Mouse (Mus musculus): ENCODE data around the gene Gm17409. TPM values are rescaled to one million over a fixed set of nuclear protein-coding genes. Genes with fewer than 3 reads are reported as not detected.

Gene Gm17409
- polyA plus RNA-seq, 1 experiment from 2014 or later, result not detected

GRCm38 (mm10) chr2:58513212-58513611 is 43.3 kb downstream of the Gm17409 start:
- Histone ChIP-seq H3K4me3 (ENCODE audit: low read depth, low read length) (no peak overlapping the region), H3K27me3 (ENCODE audit: control insufficient read depth, insufficient read depth, low read length) (no peaks in the 10 kb centered on the region), H3K27ac (ENCODE audit: low read depth, low read length) (no peak overlapping the region), H3K4me1 (replicated peaks; ENCODE audit: control insufficient read depth, insufficient read depth, low read length) (no peaks in the 10 kb centered on the region), H3K9me3 (ENCODE audit: control insufficient read depth, low read length) (no peaks in the 10 kb centered on the region), H3K4me2 (ENCODE audit: low read depth, low read length, severe bottlenecking) (no peak overlapping the region), H3K36me3 (ENCODE audit: control insufficient read depth, insufficient read depth, low read length) (no peaks in the 10 kb centered on the region), H3K9ac (ENCODE audit: low read length) (no peak overlapping the region)
- ATAC-seq (replicated peaks; ENCODE audit: low FRiP score) (no peak), DNase-seq (ENCODE audit: low spot score) (peak; percentile 35)
- 81% methylated on average over 3 of the region's 3 CpGs for WGBS

- H3K27ac ChIP-seq (ENCODE audit: low read depth, low read length), result no peak overlapping the region
- no peak overlapping the region for H3K9ac ChIP-seq (ENCODE audit: low read length)
- H3K9me3 ChIP-seq (ENCODE audit: control insufficient read depth, low read length), result no peaks in the 10 kb centered on the region
- H3K27me3 ChIP-seq (ENCODE audit: control insufficient read depth, insufficient read depth, low read length), result no peaks in the 10 kb centered on the region
- 94% methylated on average over 11 of the region's 11 CpGs for WGBS
- H3K4me3 ChIP-seq (ENCODE audit: low read depth, low read length), result no peak overlapping the region
- no peak for DNase-seq (ENCODE audit: low spot score)
- no peak overlapping the region for H3K4me2 ChIP-seq (ENCODE audit: low read depth, low read length, severe bottlenecking)
- no peak for ATAC-seq (replicated peaks; ENCODE audit: low FRiP score)
- no peaks in the 10 kb centered on the region for H3K36me3 ChIP-seq (ENCODE audit: control insufficient read depth, insufficient read depth, low read length)
- H3K4me1 ChIP-seq (replicated peaks; ENCODE audit: control insufficient read depth, insufficient read depth, low read length), result no peaks in the 10 kb centered on the region
These were observed 44.6 kb downstream of the Gm17409 start for GRCm38 (mm10) chr2:58514489-58514888.

- Histone ChIP-seq H3K4me2 (ENCODE audit: low read depth, low read length, severe bottlenecking) (no peak overlapping the region), H3K4me1 (replicated peaks; ENCODE audit: control insufficient read depth, insufficient read depth, low read length) (no peaks in the 10 kb centered on the region), H3K9ac (ENCODE audit: low read length) (no peak overlapping the region), H3K4me3 (ENCODE audit: low read depth, low read length) (no peak overlapping the region), H3K27me3 (ENCODE audit: control insufficient read depth, insufficient read depth, low read length) (no peaks in the 10 kb centered on the region), H3K9me3 (ENCODE audit: control insufficient read depth, low read length) (no peaks in the 10 kb centered on the region), H3K27ac (ENCODE audit: low read depth, low read length) (no peak overlapping the region), H3K36me3 (ENCODE audit: control insufficient read depth, insufficient read depth, low read length) (no peaks in the 10 kb centered on the region)
- 57% methylated on average over 15 of the region's 15 CpGs for WGBS
- no peak for ATAC-seq (replicated peaks; ENCODE audit: low FRiP score)
- DNase-seq (ENCODE audit: low spot score), result no peak
These were observed 46.1 kb downstream of the Gm17409 start for GRCm38 (mm10) chr2:58516000-58516399.

- 77% methylated on average over 6 of the region's 6 CpGs for WGBS
- Histone ChIP-seq H3K4me1 (replicated peaks; ENCODE audit: control insufficient read depth, insufficient read depth, low read length) (no peaks in the 10 kb centered on the region; the same call in 1 of the 2 replicates), H3K36me3 (ENCODE audit: control insufficient read depth, insufficient read depth, low read length) (no peaks in the 10 kb centered on the region), H3K27me3 (ENCODE audit: control insufficient read depth, insufficient read depth, low read length) (no peaks in the 10 kb centered on the region), H3K9me3 (ENCODE audit: control insufficient read depth, low read length) (no peaks in the 10 kb centered on the region), H3K4me2 (ENCODE audit: low read depth, low read length, severe bottlenecking) (no peak overlapping the region), H3K27ac (ENCODE audit: low read depth, low read length) (no peak overlapping the region), H3K9ac (ENCODE audit: low read length) (no peak overlapping the region), H3K4me3 (ENCODE audit: low read depth, low read length) (no peak overlapping the region)
- DNase-seq (ENCODE audit: low spot score) (peak; percentile 10), ATAC-seq (replicated peaks; ENCODE audit: low FRiP score) (no peak)
These were observed 47.0 kb downstream of the Gm17409 start for GRCm38 (mm10) chr2:58516920-58517319.

GRCm38 (mm10) chr2:58518517-58518916 is 48.6 kb downstream of the Gm17409 start:
- H3K9ac ChIP-seq (ENCODE audit: low read length), result no peak overlapping the region
- 81% methylated on average over 1 of the region's 1 CpGs for WGBS

More at GRCm38 (mm10) chr2:58518517-58518916, 48.6 kb downstream of the Gm17409 start:
- no peak overlapping the region for H3K4me3 ChIP-seq (ENCODE audit: low read depth, low read length)
- no peak overlapping the region for H3K4me2 ChIP-seq (ENCODE audit: low read depth, low read length, severe bottlenecking)
- peaks cover 8% of the 10 kb centered on the region; the same call in 1 of the 2 replicates for H3K4me1 ChIP-seq (replicated peaks; ENCODE audit: control insufficient read depth, insufficient read depth, low read length)
- no peak overlapping the region for H3K27ac ChIP-seq (ENCODE audit: low read depth, low read length)
- DNase-seq (ENCODE audit: low spot score) (no peak), ATAC-seq (replicated peaks; ENCODE audit: low FRiP score) (no peak)
- H3K9me3 ChIP-seq (ENCODE audit: control insufficient read depth, low read length), result no peaks in the 10 kb centered on the region
- H3K36me3 ChIP-seq (ENCODE audit: control insufficient read depth, insufficient read depth, low read length), result no peaks in the 10 kb centered on the region
- H3K27me3 ChIP-seq (ENCODE audit: control insufficient read depth, insufficient read depth, low read length), result no peaks in the 10 kb centered on the region

Other genes with a start within 250 kb of the Gm17409 start
- 0.45 and 0.81 TPM in 2 replicates for gene Acvr1c, start 112.2 kb upstream of the Gm17409 start, polyA plus RNA-seq (2014; fragmentation: Nextera tagmentation; extraction: Ambion mirVana)
- gene Acvr1, start 97.0 kb downstream of the Gm17409 start, polyA plus RNA-seq (2014; fragmentation: Nextera tagmentation; extraction: Ambion mirVana), result 5.1 and 5.9 TPM in 2 replicates
- 4.9 and 7.5 TPM in 2 replicates for gene Upp2, start 97.2 kb downstream of the Gm17409 start, polyA plus RNA-seq (2014; fragmentation: Nextera tagmentation; extraction: Ambion mirVana)